Mouse (Mus musculus): ENCODE measurements around the gene Prg4.

- TF ChIP-seq POLR2A (IDR thresholded peaks at IDR 0.05; ENCODE audit: insufficient read depth, low read length) (no peak), CTCF (IDR thresholded peaks at IDR 0.05; ENCODE audit: low read depth, low read length) (no peak)
Observed at GRCm38 (mm10) chr1:150404555-150404954, 61.4 kb downstream of the Prg4 start.
